Mouse (Mus musculus) hindbrain, embryonic 12.5 days (tissue): ENCODE measurements at regions not wholly inside any gene's neighbourhood (a gene's known extent, or its start where the extent isn't known, plus 50 kb on each side); places are given as distances from the start of the nearest gene placed in this dataset.
A peak's percentile ranks its signal among the peaks of the same experiment; 100 is the strongest.

Source experiments
- ATAC-seq: fragments of 200-750 bp; cut with Nextera tagmentation; 2 replicates; pipeline ENCODE4 v1.8.0; 2017; ENCODE audit warnings: moderate TSS enrichment; ENCODE audit not compliant: low FRiP score
- H3K27ac ChIP-seq: fragments of 300-500 bp; sonication (generic); 2 replicates; pipeline ENCODE4 v1.5.1; 2016; ENCODE audit warnings: mild to moderate bottlenecking
- H3K27me3 ChIP-seq: fragments of 300-500 bp; sonication (generic); 2 replicates; pipeline ENCODE4 v1.6.1; 2016; ENCODE audit warnings: mild to moderate bottlenecking
- H3K36me3 ChIP-seq: fragments of 300-500 bp; sonication (generic); 2 replicates; pipeline ENCODE4 v1.6.1; 2016; ENCODE audit warnings: mild to moderate bottlenecking
- H3K4me1 ChIP-seq: fragments of 300-500 bp; sonication (generic); 2 replicates; pipeline ENCODE4 v1.6.1; 2016
- H3K4me2 ChIP-seq: fragments of 300-500 bp; sonication (generic); replicated peaks from 2 replicates; pipeline ENCODE4 v1.6.1; 2016; ENCODE audit warnings: mild to moderate bottlenecking
- H3K4me3 ChIP-seq: fragments of 300-500 bp; sonication (generic); 2 replicates; pipeline ENCODE4 v1.5.1; 2016; ENCODE audit warnings: mild to moderate bottlenecking
- H3K9ac ChIP-seq: fragments of 300-500 bp; sonication (generic); 2 replicates; pipeline ENCODE4 v1.6.1; 2016; ENCODE audit warnings: mild to moderate bottlenecking, moderate library complexity
- H3K9me3 ChIP-seq: fragments of 300-500 bp; sonication (generic); replicated peaks from 2 replicates; pipeline ENCODE4 v1.6.1; 2016; ENCODE audit warnings: mild to moderate bottlenecking
- WGBS: fragments of 180-500 bp; shearing (Covaris S2); methylation state at CpG from one replicate; pipeline ENCODE4 v1.1.7; 2016; 5-methylcytosine and 5-hydroxymethylcytosine counted together

- H3K9ac ChIP-seq, result no peak overlapping the region
- WGBS, result 83% methylated on average over 8 of the region's 8 CpGs
- H3K27me3 ChIP-seq, result no peaks in the 10 kb centered on the region
- no peak overlapping the region for H3K4me2 ChIP-seq
- no peaks in the 10 kb centered on the region for H3K9me3 ChIP-seq
- no peaks in the 10 kb centered on the region for H3K36me3 ChIP-seq
- no peaks in the 10 kb centered on the region for H3K4me1 ChIP-seq
- no peak for ATAC-seq
- no peak overlapping the region for H3K4me3 ChIP-seq
- no peak overlapping the region for H3K27ac ChIP-seq
These were observed 58.0 kb upstream of the Map4k3 start for GRCm38 (mm10) chr17:80786061-80786851.

GRCm38 (mm10) chr17:80785476-80785875 lies 57.2 kb upstream of the Map4k3 start:
- Histone ChIP-seq H3K36me3 (no peaks in the 10 kb centered on the region), H3K4me3 (no peak overlapping the region), H3K4me1 (peaks cover under 1% of the 10 kb centered on the region), H3K4me2 (no peak overlapping the region), H3K27me3 (no peaks in the 10 kb centered on the region), H3K9me3 (no peaks in the 10 kb centered on the region), H3K9ac (no peak overlapping the region), H3K27ac (no peak overlapping the region)
- ATAC-seq, result no peak
- WGBS, result 56% methylated on average over 8 of the region's 8 CpGs

GRCm38 (mm10) chr17:80785049-80785448 lies 56.8 kb upstream of the Map4k3 start:
- Histone ChIP-seq H3K9ac (no peak overlapping the region), H3K4me1 (peaks cover 4% of the 10 kb centered on the region), H3K9me3 (no peaks in the 10 kb centered on the region), H3K36me3 (no peaks in the 10 kb centered on the region), H3K4me2 (no peak overlapping the region), H3K27me3 (no peaks in the 10 kb centered on the region), H3K27ac (no peak overlapping the region), H3K4me3 (no peak overlapping the region)
- no peak for ATAC-seq
- WGBS, result 67% methylated on average over 4 of the region's 4 CpGs

- no peak overlapping the region for H3K4me2 ChIP-seq
- no peak overlapping the region for H3K4me3 ChIP-seq
- no peak overlapping the region for H3K9ac ChIP-seq
- H3K4me1 ChIP-seq, result peaks cover 4% of the 10 kb centered on the region
- no peaks in the 10 kb centered on the region for H3K27me3 ChIP-seq
- no peak for ATAC-seq
- no peaks in the 10 kb centered on the region for H3K9me3 ChIP-seq
- H3K27ac ChIP-seq, result no peak overlapping the region
- H3K36me3 ChIP-seq, result no peaks in the 10 kb centered on the region
- 28% methylated on average over 1 of the region's 1 CpGs for WGBS
These were observed 53.9 kb upstream of the Map4k3 start for GRCm38 (mm10) chr17:80782233-80782632.

GRCm38 (mm10) chr17:80781621-80782020 lies 53.3 kb upstream of the Map4k3 start:
- Histone ChIP-seq H3K27me3 (no peaks in the 10 kb centered on the region), H3K27ac (no peak overlapping the region), H3K4me1 (peaks cover 4% of the 10 kb centered on the region), H3K9ac (no peak overlapping the region), H3K36me3 (no peaks in the 10 kb centered on the region), H3K9me3 (no peaks in the 10 kb centered on the region), H3K4me2 (no peak overlapping the region), H3K4me3 (no peak overlapping the region)
- ATAC-seq, result no peak
- 91% methylated on average over 12 of the region's 12 CpGs for WGBS

- H3K36me3 ChIP-seq, result no peaks in the 10 kb centered on the region
These were observed 52.0 kb upstream of the Map4k3 start for GRCm38 (mm10) chr17:80780303-80780702.

GRCm38 (mm10) chr17:80779782-80780181 lies 51.5 kb upstream of the Map4k3 start:
- Histone ChIP-seq H3K36me3 (no peaks in the 10 kb centered on the region), H3K4me3 (no peak overlapping the region), H3K27me3 (no peaks in the 10 kb centered on the region), H3K4me2 (no peak overlapping the region), H3K9ac (no peak overlapping the region), H3K9me3 (no peaks in the 10 kb centered on the region), H3K4me1 (peaks cover 4% of the 10 kb centered on the region), H3K27ac (no peak overlapping the region)
- WGBS, result 73% methylated on average over 6 of the region's 6 CpGs
- no peak for ATAC-seq

More at GRCm38 (mm10) chr17:80780303-80780702, 52.0 kb upstream of the Map4k3 start:
- H3K9ac ChIP-seq, result no peak overlapping the region
- no peaks in the 10 kb centered on the region for H3K9me3 ChIP-seq
- no peak overlapping the region for H3K27ac ChIP-seq
- WGBS, result 50% methylated on average over 7 of the region's 7 CpGs
- H3K4me1 ChIP-seq, result peaks cover 4% of the 10 kb centered on the region
- H3K4me3 ChIP-seq, result no peak overlapping the region
- H3K4me2 ChIP-seq, result no peak overlapping the region
- H3K27me3 ChIP-seq, result no peaks in the 10 kb centered on the region
- peak; percentile 69; the same call in 1 of the 2 replicates for ATAC-seq
